Mouse (Mus musculus) ovary, postnatal 10 days (tissue): ENCODE measurements around the gene Ovol3.
"Not testable (repeated sequence)": the region's sequence is repeated elsewhere in the genome, so short reads cannot be mapped to it uniquely, and the experiment has no call there.

Experiments used
- DNase-seq: peaks from one replicate; pipeline ENCODE4 v3.0.0; 2022; ENCODE audit warnings: low spot score

The Ovol3 gene

DNA sequence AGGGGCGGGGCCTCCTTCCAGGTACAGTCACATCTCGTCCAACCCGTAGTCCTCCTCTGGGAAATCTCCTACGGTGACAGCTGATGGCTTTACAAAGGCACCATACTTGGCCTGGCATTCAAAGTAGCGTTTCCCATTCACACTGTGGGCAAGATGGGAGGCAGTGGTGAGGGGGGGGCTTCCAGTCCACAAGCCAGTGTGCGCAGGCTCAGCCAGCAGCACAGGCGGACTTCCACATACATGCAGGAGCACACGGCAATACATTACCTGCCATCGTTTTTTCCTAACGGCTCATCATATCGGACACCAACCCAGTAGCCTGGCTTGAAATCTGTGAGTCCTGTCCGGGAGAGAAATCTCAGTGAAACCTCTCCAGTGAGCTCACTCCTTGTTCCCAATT is 11.3 kb downstream of the Ovol3 start:
- no peak for DNase-seq

DNA sequence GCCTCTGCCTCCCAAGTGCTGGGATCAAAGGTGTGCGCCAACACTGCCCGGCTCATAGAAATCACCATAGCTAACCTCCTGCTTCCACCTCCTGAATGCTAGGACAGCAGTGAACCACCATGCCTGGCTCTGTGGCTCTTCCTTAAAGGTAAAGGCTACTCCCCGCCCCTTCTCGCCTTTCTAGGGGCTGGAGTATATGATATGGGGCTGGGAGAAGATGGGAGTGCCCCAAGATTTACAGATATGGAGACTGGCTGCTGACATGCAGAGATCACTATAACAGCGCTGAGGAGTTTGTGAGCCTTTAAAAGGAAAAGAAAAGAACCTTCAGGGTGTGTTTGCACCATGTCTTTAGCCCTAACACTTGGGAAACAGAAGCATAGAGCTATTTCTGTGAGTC is 13.3 kb downstream of the Ovol3 start:
- DNase-seq = no peak

DNA sequence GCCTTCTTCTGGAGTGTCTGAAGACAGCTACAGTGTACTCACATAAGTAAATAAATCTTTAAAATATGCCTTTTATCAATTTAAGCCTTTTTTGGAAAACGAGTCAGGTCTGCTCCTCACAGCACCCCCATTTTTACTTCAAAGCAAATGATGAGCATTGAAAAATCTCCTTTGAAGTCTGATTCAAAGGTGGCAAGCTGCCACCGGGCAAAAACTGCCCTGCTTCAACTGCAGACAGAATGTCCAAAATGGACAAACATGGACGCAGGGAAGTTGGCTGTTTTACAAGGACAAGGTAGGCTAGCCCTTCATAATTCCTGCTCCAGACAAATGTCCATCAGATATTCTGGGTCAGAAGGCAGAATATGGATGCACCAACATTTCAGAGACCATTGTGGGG is 14.1 kb downstream of the Ovol3 start:
- no peak for DNase-seq

DNA sequence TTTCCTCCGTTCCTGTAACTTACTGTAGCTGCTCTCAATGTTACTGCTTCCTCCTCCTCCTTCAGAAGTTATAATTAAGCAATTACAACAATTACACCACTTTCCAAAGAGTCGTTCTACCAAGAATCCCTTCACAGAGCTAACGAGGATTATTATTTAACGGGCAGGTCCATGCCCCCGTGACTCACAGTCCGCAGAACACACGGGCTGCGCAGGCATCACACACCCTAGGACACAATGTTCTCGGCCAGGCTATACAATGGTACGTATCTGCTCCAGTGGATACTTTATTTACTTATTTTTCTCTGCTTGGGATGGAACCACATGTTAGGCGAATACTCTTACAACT is 15.5 kb downstream of the Ovol3 start:
- DNase-seq = no peak

DNA sequence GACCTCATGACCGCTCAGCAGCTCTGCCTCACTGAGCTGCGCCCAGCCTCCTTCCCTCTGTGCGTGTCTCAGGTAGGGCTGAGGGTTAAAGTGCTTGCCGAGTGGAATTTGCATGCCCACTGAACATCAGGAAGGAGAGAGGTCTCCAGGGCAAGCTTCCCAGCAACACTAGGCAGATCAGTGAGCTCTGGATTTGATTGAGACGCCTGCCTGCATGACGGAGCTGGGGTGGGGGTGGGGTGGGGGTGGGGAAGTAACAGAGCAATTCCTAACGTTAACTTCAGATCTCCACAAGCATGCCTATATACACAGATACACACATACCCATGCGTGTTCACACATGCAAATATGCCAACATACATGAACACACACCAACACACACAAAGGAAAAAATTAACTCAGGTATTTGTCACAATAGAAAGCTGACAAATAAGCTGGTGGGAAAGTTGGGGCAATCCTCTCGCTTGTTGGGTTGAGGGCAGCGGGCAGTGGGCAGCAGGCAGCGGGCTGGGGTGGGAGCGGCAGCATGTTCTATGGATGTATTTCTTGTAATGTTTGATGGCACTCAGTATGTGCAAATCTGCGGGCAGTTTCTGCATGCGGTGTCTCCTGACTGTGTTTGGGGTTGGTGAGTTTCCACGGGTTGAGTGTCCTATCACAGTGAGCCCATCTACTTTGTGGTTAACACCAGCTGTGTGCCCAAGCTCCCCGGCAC is 16.1 kb downstream of the Ovol3 start:
- DNase-seq = no peak

DNA sequence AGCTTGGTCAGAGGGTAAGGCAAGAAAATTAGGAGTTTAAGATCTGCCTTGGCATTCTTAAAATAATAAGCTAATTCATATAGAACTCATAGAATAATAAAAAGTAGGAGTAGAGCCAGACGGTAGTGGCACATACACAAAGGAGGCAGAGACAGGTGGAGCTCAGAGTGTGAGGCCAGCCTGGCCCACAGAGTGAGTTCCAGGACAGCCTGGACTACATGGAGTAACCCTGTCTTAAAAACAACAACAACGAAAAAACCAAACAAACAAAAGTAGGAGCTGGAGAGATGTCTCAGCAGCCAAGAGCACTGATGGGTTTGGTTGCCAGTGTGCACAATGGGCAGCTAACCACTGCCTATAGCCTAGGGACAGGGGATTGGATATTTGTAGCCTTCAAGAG is 18.2 kb downstream of the Ovol3 start:
- DNase-seq = no peak

DNA sequence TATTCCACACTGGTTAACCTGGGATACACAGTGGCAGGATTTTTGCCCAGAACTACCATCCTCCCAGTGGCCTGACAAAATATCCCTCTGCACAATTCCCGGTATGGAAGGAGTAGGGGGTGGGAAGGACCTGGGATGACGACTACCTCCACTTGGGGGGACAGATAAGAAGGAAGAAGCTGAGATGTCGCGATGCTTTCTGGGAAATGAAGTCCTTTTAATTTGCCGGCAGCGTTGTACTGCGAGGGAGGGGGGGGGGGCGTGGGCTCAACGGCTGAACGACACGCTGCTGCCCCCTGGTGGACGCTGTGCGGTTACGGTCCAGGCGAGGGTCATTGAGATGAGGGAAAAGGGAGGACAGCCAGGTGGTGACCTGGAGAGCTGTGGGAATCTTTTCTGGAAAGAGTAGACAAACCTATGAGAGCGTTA is 18.8 kb downstream of the Ovol3 start:
- peak; percentile 35 for DNase-seq

DNA sequence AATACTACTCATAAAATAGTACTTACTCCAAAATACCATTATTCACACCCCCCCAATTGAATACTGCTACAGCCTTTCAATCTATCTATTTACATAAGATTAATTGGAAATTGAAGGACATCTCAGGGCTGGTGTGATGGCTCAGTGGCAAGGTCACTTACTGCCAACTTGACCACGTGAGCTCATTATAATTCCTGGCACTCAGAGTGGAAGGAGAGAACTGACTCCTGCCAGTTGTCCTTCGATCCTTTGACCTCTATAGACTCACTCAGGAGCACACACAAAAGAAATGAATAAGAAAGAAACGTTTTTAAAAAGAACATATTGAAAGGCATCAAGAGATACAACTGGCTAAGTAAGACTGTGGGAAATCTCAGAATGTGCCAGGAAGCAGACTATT is 19.6 kb downstream of the Ovol3 start:
- DNase-seq = no peak

DNA sequence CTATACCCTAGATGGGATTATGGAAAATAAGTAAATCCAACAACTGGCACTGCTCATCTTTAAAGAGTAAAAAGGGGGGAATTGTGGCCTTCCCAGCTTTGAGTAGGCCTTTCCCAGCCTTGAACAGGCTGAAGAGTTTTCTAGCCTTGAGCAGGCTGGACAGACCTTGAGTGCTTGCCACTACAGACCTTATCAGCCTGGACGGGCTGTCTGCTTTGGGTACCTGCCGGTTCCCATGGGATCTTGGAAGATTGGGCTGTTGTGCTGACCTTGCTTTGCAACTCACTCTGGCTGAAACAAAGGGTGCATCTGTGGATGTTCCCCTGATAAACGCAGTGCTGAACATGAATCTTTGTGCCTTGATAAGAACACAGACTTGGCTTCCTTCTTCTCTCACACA is 21.6 kb downstream of the Ovol3 start:
- no peak for DNase-seq

DNA sequence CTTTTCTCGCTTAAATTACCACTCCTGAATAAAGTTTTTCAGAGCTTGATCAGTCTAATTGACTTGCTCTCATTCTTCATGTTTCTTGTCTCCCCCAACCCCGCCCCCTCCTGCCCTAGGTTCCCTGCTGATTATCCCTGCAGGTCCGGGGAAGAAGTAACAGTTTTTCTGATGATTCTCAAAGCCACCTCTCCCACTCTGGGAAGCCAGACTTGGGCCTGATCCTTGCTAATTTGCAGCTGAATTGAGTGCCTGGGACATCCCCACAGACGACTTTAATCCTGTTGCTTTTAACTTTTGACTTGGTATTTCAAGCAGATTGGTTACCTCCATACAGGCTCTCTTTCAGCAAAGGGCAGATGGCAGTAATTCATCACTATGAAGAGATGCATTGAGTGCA is 24.5 kb downstream of the Ovol3 start:
- DNase-seq = no peak

DNA sequence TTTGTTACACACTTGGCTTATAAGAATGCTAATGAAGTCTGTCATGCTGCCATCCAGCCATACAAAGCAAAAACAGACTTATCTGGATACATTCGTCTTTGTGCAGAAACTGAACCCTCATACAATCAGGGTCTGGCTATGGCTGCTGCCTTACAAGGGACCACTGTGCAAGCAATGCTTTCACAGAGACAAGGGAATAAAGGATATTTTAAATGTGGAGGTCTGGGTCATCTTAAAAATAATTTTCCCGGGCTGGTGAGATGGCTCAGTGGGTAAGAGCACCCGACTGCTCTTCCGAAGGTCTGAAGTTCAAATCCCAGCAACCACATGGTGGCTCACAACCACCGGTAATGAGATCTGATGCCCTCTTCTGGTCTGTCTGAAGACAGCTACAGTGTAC is 29.2 kb downstream of the Ovol3 start:
- DNase-seq = not testable (repeated sequence)

DNA sequence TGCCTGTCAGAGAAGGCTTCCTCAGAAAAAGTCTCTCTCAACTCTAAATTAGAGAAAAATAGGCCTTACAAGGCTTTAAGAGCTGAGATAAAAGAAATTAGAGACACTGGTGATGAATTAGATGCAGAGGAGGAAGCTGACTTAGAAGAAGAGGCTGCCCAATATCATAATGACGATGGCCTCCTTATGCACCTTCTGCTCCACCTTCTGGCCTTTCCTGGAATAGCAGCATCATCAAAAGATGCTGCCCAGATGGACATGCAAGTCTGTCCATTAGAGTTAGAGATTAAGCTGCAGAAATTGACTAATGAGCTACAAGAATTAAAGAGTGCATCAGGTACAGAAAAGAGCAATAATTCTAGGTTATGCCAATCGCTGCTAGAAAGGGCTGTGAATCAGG is 30.1 kb downstream of the Ovol3 start:
- no peak for DNase-seq

DNA sequence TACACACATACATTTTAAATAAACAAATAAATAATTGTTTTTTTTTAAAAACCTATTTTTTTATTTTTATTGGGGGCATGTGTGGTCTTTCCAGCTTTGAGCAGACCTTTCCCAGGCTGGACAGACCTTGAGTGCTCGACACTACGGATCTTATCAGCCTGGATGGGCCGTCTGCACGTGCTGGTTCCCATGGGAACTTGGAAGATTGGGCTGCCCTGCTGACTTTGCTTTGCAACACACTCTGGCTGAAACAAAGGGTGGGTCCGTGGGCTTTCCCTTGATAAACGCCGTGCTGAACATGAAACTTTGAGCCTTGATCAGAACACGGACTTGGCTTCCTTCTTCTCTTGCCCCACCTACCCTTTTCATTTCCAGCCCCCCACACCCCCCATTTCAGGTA is 31.1 kb downstream of the Ovol3 start:
- no peak for DNase-seq

DNA sequence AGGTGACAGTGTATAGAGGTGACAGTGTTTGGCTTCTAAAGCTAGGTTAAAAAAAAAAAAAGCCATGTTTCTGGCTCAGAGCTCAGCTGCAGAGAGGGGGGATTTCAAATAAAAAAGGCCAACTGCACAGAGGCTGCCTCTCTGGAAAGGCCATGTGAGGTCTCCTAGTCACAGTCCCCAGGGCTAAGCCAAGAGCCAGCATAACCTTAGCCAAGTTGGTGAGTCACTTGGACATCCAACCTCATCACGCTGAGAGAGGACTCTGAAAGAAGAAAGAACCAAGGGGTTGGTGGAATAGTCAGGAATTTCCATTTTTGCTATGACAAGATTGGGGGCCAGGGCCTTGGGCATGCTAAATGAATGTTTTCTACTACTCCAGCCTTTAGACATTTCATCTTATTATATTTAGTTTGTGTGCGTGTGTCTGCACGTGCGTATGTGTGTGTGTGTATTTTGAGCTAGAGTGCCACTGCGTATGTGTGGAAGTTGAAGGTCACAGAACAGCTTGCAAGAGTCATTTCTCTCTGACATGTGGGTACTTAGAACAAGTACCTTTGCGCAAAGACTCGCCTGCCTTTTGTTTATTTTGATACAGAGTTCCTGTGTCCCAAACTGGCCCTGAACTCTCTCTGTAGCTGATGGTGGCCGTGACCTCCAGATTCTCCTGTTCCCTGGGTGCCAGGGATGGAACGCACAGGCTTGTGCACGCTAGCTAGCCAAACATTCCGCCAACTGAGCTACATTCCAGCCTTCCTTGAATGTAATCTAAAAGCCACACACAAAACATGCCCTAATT is 32.4 kb downstream of the Ovol3 start:
- no peak for DNase-seq

DNA sequence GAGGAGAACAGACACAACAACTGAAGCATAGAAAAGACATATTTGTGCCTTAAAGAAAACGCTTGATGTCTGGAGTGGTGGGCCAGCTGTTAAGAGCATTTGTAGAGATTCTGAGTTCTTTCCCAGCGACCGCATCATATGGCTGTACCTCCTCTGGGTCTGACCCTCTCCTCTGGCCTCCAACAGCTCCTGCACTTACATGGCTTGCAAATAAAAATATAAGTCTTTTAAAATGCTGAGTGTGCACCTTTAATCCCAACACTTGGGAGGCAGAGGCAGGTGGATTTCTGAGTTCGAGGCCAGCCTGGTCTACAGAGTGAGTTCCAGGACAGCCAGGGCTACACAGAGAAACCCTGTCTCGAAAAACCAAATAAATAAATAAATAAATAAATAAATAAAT is 34.9 kb downstream of the Ovol3 start:
- DNase-seq = not testable (repeated sequence)

DNA sequence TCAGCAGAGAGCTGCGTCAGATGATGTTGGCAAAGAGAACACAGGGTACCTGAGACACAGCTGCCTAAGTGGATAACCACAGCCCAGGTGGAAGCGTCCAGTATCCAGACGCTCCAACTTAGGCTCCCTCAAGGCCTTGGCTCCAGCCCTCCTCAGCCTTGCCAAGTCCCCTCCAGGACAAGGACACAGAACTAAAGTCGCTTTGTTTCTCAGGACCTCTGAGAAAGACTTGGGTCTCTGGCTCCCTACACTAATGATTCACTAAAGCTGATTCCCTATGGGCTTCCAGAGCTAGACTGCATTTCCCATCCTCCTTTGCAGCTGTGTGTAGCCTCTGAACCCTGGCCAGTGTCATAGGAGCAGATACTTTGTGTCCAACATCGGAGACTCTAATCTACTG is 35.3 kb downstream of the Ovol3 start:
- DNase-seq = no peak

DNA sequence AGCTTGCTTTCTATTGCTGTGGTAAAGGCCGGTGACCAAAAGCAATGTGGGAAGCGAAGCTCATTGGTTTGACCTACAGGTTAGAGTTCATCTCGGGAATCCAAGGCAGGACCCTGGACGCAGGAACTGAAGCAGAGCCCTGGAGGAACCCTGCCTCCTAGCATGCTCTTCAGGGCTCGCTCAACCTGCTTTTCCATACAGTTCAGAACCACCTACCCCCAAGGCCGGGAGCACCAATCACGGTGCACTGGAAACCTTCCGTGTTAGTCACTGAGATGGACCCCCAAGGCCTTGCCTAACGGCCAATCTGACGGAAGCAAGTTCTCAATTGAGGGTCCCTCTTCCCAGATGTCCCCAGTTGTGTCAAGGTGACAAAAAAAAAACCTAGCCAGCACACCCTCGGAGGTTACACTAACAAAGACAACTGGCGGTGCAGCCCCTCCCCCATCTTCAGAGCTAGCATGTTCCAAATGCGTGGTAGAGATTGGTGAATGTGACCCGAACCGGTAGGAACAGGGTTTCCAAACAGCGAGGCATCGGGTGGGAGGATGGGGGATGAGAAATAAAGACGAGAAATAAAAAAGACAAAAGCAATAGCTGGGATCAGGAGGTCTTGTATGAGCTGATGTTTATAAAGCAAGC is 35.9 kb downstream of the Ovol3 start:
- no peak for DNase-seq

DNA sequence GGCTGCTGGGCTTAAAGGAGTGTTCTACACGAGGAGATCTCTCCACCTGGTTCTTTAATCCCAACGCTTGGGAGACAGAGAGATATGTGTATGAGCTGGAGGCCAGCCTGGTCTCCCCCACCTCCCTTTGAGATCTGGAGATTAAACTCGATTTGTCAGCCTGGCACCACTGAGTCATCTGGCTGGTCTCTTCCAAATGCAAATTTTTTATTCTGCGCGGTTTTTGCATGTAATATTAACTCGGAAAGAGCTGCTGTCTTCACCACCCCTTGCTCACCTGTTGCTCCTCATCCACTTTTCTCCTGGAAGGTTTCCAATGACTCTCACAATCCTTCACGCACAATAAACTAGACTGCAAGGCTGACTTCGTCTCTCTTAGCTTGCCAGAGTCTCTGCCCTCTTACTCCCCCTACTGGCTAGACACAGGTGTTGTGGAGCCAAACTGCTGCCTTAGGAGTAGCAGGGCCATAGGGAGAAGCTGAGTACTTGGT is 37.0 kb downstream of the Ovol3 start, which contains the start of gene Capns1:
Gene Capns1 (minus strand): TSS at position 331 of the 491 bp plus-strand sequence.
- no peak for DNase-seq

DNA sequence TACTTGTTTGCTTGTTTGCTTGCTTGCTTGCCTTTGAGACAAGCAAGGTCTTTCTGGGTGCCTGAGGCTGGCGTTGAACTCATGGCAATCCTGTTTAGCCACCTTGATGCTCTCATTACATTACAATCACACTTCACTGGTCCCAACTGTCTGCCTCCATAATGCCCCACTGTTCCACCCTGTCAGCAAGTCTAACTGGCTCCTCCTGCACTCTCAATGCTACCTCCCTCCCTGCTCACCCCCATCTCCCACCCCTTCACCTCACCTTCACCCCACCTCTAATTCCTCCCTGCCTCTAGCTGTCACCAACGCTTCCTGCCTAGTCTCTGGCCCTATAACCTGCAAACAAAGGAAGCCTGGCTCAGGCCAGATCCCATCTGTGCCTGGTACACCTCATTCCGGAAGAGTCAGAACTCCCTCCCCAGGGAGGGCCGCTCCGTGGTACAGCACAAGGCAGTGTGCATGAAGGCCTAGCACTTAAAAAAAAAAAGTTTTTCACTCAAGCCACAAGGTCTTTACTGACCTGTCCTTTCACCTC is 37.9 kb downstream of the Ovol3 start:
- DNase-seq = no peak

DNA sequence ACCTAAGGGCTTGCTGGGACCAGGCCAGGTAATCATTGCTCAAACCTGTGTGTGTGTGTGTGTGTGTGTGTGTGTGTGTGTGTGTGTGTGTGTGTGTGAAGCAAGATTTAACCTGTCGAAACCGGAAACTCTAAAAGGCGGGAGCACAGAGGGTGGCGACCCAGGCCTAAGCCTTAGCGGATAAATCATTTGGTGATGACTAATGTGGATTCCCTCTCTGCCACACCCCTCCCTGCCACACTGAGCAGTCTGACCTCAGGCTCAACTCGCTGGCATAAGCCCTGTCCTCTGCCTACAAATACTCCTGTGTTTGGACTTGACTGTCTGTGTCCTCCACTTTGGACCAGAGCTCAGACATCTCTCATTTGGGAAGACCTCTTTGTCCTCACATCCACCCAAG is 39.4 kb downstream of the Ovol3 start:
- DNase-seq = no peak

DNA sequence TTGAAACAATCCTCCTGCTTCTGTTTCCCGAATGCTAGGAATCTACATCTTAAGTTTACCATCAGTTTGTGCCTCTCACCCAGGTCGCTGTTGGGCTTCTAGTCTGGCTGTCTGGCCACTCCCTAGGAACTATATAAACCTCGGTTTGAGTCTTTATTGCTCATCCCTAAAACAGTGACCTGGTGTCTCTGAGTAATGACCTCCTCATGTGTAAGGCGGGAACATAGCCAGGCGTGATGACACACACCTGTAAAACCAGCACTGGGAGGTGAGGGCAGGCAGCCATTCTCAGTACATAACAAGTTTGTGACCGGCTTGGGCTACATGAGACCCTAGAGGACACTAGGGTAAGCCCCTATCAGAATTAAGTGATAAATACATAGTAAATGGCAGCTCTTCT is 40.1 kb downstream of the Ovol3 start:
- DNase-seq = no peak

DNA sequence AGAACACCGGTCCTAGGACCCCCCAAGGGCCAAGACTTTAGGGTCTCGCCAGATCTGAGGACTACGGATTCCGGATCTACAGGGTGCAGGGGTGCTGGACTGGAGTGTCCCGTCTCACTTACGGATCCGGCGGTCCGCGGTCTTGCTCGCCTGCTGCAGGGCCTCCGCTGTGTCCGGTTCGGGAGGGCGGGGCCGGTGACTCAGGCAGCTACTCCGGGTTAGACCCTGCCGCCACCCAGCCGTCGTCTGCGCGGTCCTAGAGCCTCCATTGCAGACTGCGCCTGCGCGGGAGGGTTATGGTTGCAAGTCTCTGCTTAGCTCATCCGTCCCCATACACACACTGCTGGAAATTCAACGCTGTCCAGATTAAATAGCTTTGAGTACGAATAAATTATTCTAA is 40.6 kb downstream of the Ovol3 start:
- DNase-seq = peak; percentile 80
